Mouse (Mus musculus) G1E (cell line): ENCODE data around the gene 3425401B19Rik.

Experiments used
- CTCF ChIP-seq: IDR thresholded peaks from 2 replicates; pipeline ENCODE4 v1.5.1; 2012; ENCODE audit warnings: low read depth, low read length, inconsistent platforms, mixed read lengths
- GATA1 ChIP-seq: IDR thresholded peaks from 2 replicates; pipeline ENCODE4 v1.6.1; 2012; ENCODE audit warnings: borderline replicate concordance, low read length, inconsistent platforms, mixed read lengths
- TAL1 ChIP-seq: conservative IDR thresholded peaks from 2 replicates; pipeline ENCODE4 v1.6.1; 2012; ENCODE audit warnings: low read depth, low read length, inconsistent platforms, mixed read lengths

DNA sequence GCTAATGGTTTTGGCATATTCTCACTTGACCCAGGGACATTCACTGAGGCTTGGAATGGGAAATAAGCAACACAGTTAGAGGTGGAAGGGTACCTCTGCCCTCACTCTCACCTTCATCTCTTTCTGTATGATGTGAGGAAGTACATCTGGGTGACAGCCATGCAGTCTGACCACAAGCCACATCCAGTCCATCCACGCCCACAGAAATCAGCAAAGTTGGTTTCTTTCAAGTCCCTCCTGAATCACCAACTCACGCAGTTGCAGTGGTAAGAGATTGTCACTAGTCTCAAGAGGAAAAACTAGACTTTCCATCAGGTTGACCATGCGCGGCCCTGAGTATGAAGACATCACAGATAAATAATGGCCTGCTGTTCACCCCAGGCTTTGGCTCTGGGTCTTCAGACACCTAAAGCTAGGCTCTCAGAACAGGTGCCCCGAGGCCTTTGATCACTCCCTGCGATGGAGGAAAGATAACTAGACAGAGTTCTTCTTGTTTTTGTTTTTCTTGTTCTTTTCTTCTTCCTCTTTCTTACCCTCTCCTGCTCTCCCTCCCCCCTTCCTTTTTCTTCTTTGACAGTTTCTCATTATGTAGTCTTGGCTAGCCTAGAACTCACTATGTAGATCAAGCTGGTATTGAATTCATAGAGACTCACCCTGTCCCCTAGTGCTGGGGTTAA is 31.8 kb upstream of the 3425401B19Rik start:
- TF ChIP-seq GATA1 (no peak), CTCF (no peak), TAL1 (no peak)
